Mouse (Mus musculus) stomach, embryonic 15.5 days (tissue): ENCODE results near the gene Acvr1b. TPM values are rescaled to one million over a fixed set of nuclear protein-coding genes. Genes with fewer than 3 reads are reported as not detected.
A peak's percentile ranks its signal among the peaks of the same experiment; 100 is the strongest.

Experiments
- ATAC-seq: fragments of 200-750 bp; cut with Nextera tagmentation; 2 replicates; pipeline ENCODE4 v1.8.0; 2017; ENCODE audit warnings: low read depth, moderate number of reproducible peaks, moderate TSS enrichment; ENCODE audit not compliant: insufficient read depth, low FRiP score
- H3K27ac ChIP-seq: fragments of 300-500 bp; sonication (generic); 2 replicates; pipeline ENCODE4 v1.5.1; 2015; ENCODE audit warnings: mild to moderate bottlenecking, inconsistent platforms
- H3K27me3 ChIP-seq: fragments of 300-500 bp; sonication (generic); replicated peaks from 2 replicates; pipeline ENCODE4 v1.6.1; 2015; ENCODE audit warnings: inconsistent platforms
- H3K36me3 ChIP-seq: fragments of 300-500 bp; sonication (generic); 2 replicates; pipeline ENCODE4 v1.6.1; 2015; ENCODE audit warnings: inconsistent platforms
- H3K4me1 ChIP-seq: fragments of 300-500 bp; sonication (generic); 2 replicates; pipeline ENCODE4 v1.6.1; 2015; ENCODE audit warnings: inconsistent platforms
- H3K4me2 ChIP-seq: fragments of 300-500 bp; sonication (generic); 2 replicates; pipeline ENCODE4 v1.6.1; 2015; ENCODE audit warnings: mild to moderate bottlenecking, inconsistent platforms
- H3K4me3 ChIP-seq: fragments of 300-500 bp; sonication (generic); replicated peaks from 2 replicates; pipeline ENCODE4 v1.5.1; 2015; ENCODE audit warnings: inconsistent platforms
- H3K9ac ChIP-seq: fragments of 300-500 bp; sonication (generic); 2 replicates; pipeline ENCODE4 v1.6.1; 2015; ENCODE audit warnings: inconsistent platforms
- H3K9me3 ChIP-seq: fragments of 300-500 bp; sonication (generic); 2 replicates; pipeline ENCODE4 v1.6.1; 2016; ENCODE audit warnings: inconsistent platforms
- WGBS: fragments of 180-500 bp; shearing (Covaris S2); methylation state at CpG from one replicate; pipeline ENCODE4 v1.1.7; 2015; 5-methylcytosine and 5-hydroxymethylcytosine counted together
- polyA plus RNA-seq: library from polyadenylated mRNA; unstranded; fragments of >200 nt; fragmentation: Nextera tagmentation; extraction: Ambion mirVana; gene quantifications from 2 replicates; pipeline ENCODE4 v1.2.1, GENCODE M21; 2015

Acvr1b gene
- polyA plus RNA-seq, 1 experiment from 2014 or later = 8.9 TPM

DNA sequence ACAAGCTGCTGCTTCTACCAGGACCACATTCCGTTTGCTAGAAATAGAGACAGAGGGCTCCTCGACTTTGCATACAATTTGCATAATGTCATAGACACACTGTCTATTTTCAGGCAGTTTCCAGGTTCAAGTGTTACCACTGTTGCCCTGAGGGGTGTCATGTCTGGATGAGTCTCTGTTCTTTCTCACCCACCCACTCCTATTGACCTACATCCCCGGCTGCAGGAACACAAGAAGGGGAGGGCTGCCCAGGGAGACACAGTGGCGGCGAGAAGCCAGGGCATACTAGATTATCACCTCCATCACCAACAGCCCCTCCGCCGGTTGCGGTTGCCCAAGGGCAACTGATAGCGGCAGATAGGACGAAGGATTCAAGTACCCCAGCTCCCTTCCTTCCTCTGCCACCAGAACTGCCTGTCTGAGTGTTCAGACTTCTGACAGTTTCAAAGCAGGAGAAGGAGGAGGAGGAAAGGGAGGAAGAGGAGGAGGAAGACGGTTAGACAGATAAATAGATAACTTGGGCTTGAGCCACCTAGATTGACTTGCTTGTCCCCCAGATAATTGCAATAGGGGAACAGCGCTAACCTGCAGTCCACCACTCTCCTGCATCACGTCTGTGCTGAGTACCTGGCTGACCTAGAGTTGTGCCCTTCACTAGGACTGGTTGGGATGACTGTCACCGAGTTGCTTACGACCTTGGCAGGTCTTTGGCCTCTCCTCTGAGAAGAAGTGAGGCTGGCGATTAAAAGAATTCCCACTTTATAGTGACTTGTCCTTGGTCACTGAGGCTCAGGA is 26.6 kb upstream of the Acvr1b start:
- ATAC-seq = no peak
- peaks cover 56% of the 10 kb centered on the region for H3K4me1 ChIP-seq
- no peaks in the 10 kb centered on the region for H3K9me3 ChIP-seq
- no peak overlapping the region for H3K4me3 ChIP-seq
- H3K36me3 ChIP-seq = no peaks in the 10 kb centered on the region
- H3K27ac ChIP-seq = peak overlapping the region; percentile 80; the same call in 1 of the 2 replicates
- 62% methylated on average over 16 of the region's 16 CpGs for WGBS
- no peaks in the 10 kb centered on the region for H3K27me3 ChIP-seq
- no peak overlapping the region for H3K4me2 ChIP-seq
- no peak overlapping the region for H3K9ac ChIP-seq

DNA sequence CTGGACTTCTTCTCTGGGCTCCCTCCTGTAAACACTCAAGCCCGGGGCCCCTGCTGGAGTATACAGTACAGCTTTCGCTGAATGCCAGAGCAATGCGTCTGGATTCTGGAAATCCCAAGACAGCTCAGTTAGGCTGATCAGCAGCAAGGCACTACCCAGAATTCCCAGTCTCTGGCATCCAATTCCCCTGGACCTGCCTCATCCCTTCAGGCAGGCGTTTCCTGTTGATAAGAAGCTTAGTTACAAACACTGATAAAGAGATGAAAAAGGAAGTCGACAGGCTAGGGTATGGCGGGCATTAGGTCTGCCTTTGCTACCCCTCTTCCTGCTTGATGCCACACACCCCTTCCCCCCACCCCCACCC is 26.0 kb upstream of the Acvr1b start:
- 0 out of 2 replicates have a peak overlapping the region, but pooled peaks have one; percentile 9 for H3K27ac ChIP-seq
- no peak overlapping the region for H3K9ac ChIP-seq
- H3K4me3 ChIP-seq = no peak overlapping the region
- H3K36me3 ChIP-seq = no peaks in the 10 kb centered on the region
- H3K4me2 ChIP-seq = no peak overlapping the region
- no peaks in the 10 kb centered on the region for H3K9me3 ChIP-seq
- H3K4me1 ChIP-seq = peaks cover 53% of the 10 kb centered on the region
- no peaks in the 10 kb centered on the region for H3K27me3 ChIP-seq
- WGBS = 19% methylated on average over 6 of the region's 6 CpGs
- no peak for ATAC-seq

DNA sequence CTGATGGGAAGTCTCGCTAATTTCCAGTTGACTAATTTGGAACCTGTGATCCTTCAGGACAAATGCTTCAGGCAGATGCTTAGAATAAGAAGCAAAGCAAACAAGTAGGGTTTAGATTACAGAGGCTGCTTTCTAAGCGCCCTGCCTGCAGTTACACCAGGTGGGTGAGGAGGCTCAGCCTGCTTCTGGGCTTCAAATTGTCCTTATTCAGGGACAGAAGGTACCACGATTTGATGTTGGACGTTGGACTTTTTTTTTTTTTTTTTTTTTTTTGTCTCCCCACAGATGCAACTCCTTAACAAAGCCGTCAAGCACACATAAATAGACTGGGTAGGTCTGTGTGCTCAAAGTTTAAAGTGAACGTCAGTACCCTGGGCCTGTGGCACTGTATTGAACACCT is 25.3 kb upstream of the Acvr1b start:
- ATAC-seq = no peak
- Histone ChIP-seq H3K4me1 (peaks cover 46% of the 10 kb centered on the region), H3K4me3 (no peak overlapping the region), H3K9ac (no peak overlapping the region), H3K9me3 (no peaks in the 10 kb centered on the region), H3K27ac (0 out of 2 replicates have a peak overlapping the region, but pooled peaks have one; percentile 9), H3K36me3 (no peaks in the 10 kb centered on the region), H3K4me2 (no peak overlapping the region), H3K27me3 (no peaks in the 10 kb centered on the region)
- WGBS = 49% methylated on average over 6 of the region's 6 CpGs

DNA sequence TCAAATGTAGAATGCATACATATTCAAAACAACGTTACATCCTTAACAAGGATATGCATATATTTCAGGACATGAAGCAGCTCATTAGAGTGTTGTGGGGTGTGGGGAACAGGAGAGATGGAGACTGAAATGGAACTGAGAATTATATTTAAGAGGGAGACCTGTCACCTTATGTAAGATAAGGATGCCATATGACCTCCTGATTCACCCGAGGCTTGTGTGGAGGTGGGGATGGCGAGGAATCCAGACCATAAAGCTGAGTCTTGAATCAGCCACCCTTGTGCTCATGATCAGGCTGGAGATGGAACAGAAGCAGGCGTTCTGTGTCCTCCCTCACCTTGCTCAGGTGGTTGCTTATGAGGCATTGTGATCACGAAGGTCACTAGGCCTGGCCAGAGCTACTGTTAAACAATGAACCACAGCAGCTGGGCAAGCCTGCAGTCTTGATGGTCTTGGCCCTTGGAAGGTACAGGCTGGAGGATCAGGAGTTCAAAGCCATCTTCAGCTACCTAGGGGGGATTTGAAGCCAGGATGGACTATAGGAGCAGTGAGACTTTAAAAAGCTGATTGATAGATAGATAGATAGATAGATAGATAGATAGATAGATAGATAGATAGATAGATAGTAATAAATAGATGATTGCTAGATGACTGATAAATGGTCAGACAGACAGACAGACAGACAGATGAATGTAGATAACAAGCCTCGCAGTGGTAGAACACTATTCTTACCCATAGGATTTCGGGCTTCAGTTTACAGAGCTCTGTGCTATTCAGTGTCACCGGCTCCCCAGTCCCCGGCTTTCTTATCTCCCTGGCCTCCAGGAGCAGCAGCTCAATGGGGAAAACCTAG is 22.2 kb upstream of the Acvr1b start:
- Histone ChIP-seq H3K4me1 (peaks cover 18% of the 10 kb centered on the region), H3K27ac (no peak overlapping the region), H3K4me3 (no peak overlapping the region), H3K36me3 (no peaks in the 10 kb centered on the region), H3K27me3 (no peaks in the 10 kb centered on the region), H3K9ac (no peak overlapping the region), H3K4me2 (no peak overlapping the region), H3K9me3 (no peaks in the 10 kb centered on the region)
- ATAC-seq = no peak
- WGBS = 68% methylated on average over 9 of the region's 9 CpGs

DNA sequence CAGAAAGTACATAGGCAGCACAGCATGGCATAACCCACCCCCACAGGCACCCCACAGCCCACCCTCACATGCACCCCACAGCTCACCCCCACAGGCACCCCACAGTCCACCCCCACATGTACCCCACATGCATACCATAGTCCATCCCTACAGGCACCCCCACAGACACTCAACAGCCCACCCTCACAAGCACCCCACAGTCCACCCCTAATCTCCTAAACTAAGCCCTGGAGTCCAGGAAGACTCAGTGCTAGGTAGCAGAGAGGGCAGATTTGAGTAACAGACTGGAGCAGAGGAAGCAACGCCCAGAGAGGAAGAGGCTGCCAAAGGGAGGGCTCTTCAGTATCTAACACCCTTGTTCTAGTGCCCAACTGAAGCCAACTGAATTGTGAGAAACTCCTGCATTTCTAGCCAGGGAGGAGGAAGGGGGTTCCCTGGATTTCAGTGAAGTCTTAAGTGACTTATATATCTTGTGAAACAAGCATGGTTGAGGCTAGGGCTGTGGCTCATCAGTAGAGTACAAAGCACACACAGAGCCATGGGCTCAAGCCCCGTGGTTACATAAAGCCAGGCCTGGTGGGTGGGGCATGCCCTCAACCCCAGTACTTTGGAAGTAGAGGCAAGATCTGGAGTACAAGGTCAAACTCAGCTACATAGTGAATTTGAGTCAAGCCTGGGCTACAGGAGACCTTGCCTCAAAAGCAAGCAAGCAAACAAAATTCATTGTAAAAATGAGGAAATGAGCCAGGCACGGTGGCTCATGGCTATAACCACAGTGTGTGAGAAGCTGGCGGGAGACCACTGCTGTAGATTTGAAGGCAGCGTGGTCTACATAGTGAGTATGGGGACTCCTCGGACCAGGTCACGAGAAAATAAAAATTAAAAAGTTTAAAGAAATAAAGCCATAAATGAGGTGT is 18.9 kb upstream of the Acvr1b start:
- 73% methylated on average over 7 of the region's 7 CpGs for WGBS
- H3K4me3 ChIP-seq = no peak overlapping the region
- ATAC-seq = no peak

DNA sequence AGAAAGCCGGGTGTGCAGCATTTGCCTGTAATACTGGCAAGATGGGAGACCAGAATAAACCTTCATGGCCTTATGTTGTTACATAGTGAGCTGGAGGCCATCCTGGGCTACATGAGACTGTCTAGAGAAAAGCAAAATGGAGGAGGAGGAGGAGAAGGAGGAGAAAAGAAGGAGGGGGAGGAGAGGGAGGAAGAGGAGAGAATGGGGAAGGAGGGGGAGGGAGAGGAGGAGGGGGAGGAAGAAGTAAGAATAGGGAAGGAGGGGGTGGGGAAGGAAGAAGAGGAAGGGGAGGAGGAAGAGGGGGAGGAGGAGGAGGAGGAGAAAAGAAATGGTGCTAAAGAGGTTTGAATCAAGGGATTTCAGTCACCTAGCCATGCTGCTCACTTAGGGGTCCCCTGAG is 13.7 kb upstream of the Acvr1b start:
- Histone ChIP-seq H3K4me1 (peaks cover 21% of the 10 kb centered on the region), H3K4me3 (no peak overlapping the region), H3K9ac (no peak overlapping the region), H3K27ac (no peak overlapping the region), H3K27me3 (no peaks in the 10 kb centered on the region), H3K9me3 (no peaks in the 10 kb centered on the region), H3K4me2 (no peak overlapping the region), H3K36me3 (no peaks in the 10 kb centered on the region)
- no peak for ATAC-seq
- WGBS = 32% methylated on average over 1 of the region's 1 CpGs

More for the DNA sequence above, 18.9 kb upstream of the Acvr1b start:
- Histone ChIP-seq H3K36me3 (no peaks in the 10 kb centered on the region), H3K27ac (no peak overlapping the region), H3K9me3 (no peaks in the 10 kb centered on the region), H3K9ac (no peak overlapping the region), H3K4me2 (no peak overlapping the region), H3K27me3 (no peaks in the 10 kb centered on the region), H3K4me1 (no peaks in the 10 kb centered on the region)

DNA sequence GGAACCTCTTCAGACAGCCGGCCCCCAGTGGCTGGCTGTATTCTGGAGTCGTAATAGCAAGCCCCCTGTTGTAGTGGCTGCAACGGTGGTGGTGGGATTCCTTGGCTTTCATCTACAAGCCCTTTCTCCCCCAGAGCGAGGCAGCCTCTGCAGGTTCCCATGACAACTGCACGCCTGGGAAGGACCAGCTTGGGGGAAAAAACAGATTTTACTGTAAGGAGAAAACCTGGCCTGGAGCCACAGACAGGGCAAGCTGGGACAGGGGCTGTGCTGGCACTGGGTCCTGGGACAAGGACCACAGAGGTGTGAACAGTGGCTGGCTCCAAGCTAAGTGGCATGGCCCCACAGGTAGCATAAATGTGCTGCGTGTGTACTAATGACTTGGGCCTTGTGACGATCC is 13.3 kb upstream of the Acvr1b start:
- WGBS = 33% methylated on average over 7 of the region's 7 CpGs
- H3K4me2 ChIP-seq = no peak overlapping the region
- no peaks in the 10 kb centered on the region for H3K27me3 ChIP-seq
- H3K27ac ChIP-seq = peak overlapping the region; percentile 67
- H3K9ac ChIP-seq = no peak overlapping the region
- H3K9me3 ChIP-seq = no peaks in the 10 kb centered on the region
- H3K4me1 ChIP-seq = peaks cover 21% of the 10 kb centered on the region
- no peaks in the 10 kb centered on the region for H3K36me3 ChIP-seq
- no peak overlapping the region for H3K4me3 ChIP-seq
- no peak for ATAC-seq

DNA sequence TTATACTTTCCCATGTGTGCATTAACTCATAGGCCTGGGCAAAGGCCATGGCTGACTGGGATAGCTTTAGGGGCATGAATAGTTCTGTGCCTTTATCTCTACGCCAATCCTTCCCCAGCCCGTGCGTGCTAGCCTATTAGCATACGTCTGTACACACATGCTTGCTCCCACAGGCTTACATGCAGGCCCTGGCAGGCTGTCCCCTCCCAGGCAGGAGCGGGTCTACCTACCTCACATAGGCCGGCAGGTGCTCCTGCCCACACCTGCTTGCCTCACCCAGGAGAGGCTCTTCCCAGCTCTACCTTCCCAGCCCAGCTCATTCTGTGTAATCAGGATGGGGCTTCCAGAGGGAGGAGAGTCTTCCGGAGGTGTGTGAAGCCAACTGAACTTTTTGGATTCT is 12.3 kb upstream of the Acvr1b start:
- H3K4me2 ChIP-seq = no peak overlapping the region
- WGBS = 65% methylated on average over 7 of the region's 7 CpGs
- peak; percentile 76 for ATAC-seq
- H3K9me3 ChIP-seq = no peaks in the 10 kb centered on the region
- H3K4me3 ChIP-seq = no peak overlapping the region
- peak overlapping the region; percentile 67 for H3K27ac ChIP-seq
- H3K9ac ChIP-seq = no peak overlapping the region
- H3K27me3 ChIP-seq = no peaks in the 10 kb centered on the region
- H3K36me3 ChIP-seq = no peaks in the 10 kb centered on the region
- peaks cover 26% of the 10 kb centered on the region for H3K4me1 ChIP-seq

DNA sequence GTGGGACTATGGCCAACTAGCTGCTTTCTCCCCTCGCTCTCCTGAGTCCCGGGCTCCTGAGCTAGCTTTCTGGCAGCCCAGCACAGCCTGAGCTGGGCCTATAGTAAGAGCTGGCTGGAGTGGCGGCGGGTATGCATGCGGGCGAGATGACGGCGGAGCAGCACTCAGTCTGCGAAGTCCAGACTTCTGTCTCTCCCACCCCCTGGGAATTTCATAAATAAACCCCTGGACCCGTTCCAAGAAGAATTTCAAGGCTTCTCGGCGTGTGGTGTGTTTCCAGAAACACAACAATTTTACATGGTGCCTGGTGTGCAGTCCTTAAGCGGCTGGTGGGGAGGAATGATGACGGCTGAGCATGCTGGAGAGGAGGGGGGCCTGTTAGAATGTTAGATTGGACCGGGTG is 10.8 kb upstream of the Acvr1b start:
- 0 out of 2 replicates have a peak, but pooled peaks have one; percentile 32 for ATAC-seq
- Histone ChIP-seq H3K9ac (no peak overlapping the region), H3K4me1 (peaks cover 26% of the 10 kb centered on the region)

DNA sequence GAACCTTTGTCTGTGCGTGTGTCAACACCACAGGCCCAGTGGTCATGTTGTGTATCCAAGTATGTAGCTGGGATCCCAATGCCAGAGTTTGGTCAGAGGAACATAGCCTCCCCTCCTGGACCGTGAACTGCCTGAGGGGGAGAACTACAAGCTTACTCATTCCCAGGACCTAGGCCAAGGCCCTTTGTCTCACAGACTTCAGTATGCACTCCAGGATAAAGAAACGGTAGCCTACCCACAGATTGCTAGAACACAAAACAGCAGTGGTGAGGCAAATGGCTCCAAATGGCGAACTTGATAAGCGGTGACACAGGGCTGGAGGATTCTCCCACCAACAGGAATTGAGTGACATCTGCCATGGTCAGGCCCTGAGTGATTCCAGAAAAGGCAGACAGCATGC is 10.0 kb upstream of the Acvr1b start:
- Histone ChIP-seq H3K4me3 (no peak overlapping the region), H3K27ac (peak overlapping the region; percentile 84), H3K9ac (no peak overlapping the region), H3K36me3 (no peaks in the 10 kb centered on the region), H3K4me2 (0 out of 2 replicates have a peak overlapping the region, but pooled peaks have one; percentile 6), H3K27me3 (no peaks in the 10 kb centered on the region), H3K9me3 (no peaks in the 10 kb centered on the region), H3K4me1 (peaks cover 26% of the 10 kb centered on the region)
- WGBS = 60% methylated on average over 5 of the region's 5 CpGs
- no peak for ATAC-seq

More for the DNA sequence above, 10.8 kb upstream of the Acvr1b start:
- H3K4me2 ChIP-seq = peak overlapping the region; percentile 25
- H3K27me3 ChIP-seq = no peaks in the 10 kb centered on the region
- H3K36me3 ChIP-seq = no peaks in the 10 kb centered on the region
- H3K9me3 ChIP-seq = no peaks in the 10 kb centered on the region
- peak overlapping the region; percentile 84 for H3K27ac ChIP-seq
- WGBS = 24% methylated on average over 15 of the region's 15 CpGs
- no peak overlapping the region for H3K4me3 ChIP-seq

DNA sequence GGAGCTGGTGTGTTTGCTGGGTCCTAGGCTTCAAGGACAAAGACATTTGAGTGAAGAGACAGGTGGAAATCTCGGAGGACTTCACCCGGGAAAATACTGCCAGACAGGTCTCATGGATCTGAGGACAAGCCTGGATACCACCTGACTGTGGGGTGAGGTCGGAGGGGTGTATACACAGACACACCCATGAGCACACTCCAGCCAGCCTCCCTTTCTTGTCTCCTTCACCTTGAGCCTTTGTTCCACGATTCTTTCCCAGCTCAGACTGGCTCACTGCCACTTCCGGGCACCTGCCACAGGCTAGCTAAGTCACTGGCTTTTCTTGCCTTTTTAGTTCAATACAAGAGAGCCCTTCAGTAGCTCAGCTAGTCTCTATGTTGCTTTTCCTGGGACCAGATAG is 9.6 kb upstream of the Acvr1b start:
- peak overlapping the region; percentile 84 for H3K27ac ChIP-seq
- no peaks in the 10 kb centered on the region for H3K9me3 ChIP-seq
- H3K4me1 ChIP-seq = peaks cover 26% of the 10 kb centered on the region
- peak; percentile 71; the same call in 1 of the 2 replicates for ATAC-seq
- H3K4me3 ChIP-seq = no peak overlapping the region
- H3K36me3 ChIP-seq = no peaks in the 10 kb centered on the region
- no peaks in the 10 kb centered on the region for H3K27me3 ChIP-seq
- no peak overlapping the region for H3K4me2 ChIP-seq
- no peak overlapping the region for H3K9ac ChIP-seq
- WGBS = 51% methylated on average over 5 of the region's 5 CpGs
